Mouse (Mus musculus): ENCODE measurements around the gene Casp6. TPM values are rescaled to one million over a fixed set of nuclear protein-coding genes. Genes with fewer than 3 reads are reported as not detected.

The Casp6 gene
- polyA plus RNA-seq, 3 experiments from 2014 or later, result 55.2 to 62.2 (median 60.7) TPM

DNA sequence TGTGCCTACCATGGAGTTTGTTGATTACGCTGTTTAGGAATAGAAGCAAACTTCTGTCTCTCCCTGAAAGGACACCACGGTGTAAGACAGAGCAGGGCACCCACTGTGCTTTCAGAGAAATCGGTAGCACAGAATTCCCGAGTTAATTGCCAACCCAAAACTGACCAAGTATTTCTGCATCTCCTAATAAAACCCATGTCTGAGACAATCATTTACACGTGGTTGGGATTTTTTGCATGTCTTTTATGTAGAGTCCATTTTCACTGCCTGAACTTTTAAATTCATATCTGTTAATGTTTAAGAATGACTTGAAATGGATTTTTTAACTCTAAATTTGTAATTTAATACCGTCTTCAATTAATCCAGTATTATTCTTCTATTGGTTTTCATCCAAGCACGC is 22.4 kb downstream of the Casp6 start:
- no peak for ATAC-seq

- ATAC-seq, result no peak
Observed at GRCm38 (mm10) chr3:129925861-129926260, 24.6 kb downstream of the Casp6 start.

GRCm38 (mm10) chr3:129930213-129930778 is 29.1 kb downstream of the Casp6 start:
- no peak for ATAC-seq

GRCm38 (mm10) chr3:129932443-129932842 is 31.2 kb downstream of the Casp6 start:
- no peak for ATAC-seq

DNA sequence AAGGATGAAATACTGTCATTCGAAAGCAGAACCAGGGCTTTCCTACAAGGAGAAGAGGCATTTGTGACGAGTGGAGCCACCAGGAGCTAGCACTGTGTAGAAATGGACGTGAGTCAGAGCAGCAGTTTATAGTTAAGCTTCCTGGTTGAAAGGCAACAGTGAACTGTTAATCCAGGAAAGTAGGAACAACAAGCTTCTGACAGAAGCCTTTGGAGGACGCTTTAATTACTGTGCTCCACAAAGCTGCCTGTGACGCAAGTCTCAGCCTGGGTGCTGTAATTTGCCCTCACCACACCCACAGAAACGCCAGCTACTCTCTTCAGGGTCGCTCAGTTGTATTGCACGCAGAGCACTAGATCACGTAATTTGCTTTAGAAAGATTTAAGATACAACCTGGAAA is 35.3 kb downstream of the Casp6 start:
- no peak for ATAC-seq

DNA sequence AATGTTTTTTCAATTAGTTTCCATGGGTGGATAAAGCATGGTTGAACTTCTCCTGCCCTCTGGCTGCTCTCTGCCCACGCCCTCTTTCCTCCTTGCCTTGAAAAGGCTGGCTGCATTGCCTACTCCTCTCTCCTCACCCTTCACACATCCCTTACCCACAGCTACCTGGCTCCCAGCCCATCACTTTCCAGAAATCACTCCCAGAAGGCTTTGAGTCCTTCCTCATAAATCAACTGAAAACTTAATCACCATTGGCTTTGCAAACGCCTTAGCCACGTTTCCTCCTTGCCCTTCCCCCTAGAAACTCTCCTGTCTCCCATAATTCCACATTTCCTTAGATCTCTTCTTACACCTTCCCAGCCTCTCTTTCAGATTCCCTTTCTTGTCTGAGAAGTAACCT is 36.6 kb downstream of the Casp6 start:
- no peak for ATAC-seq

- no peak for ATAC-seq
Observed at GRCm38 (mm10) chr3:129939058-129939457, 37.8 kb downstream of the Casp6 start.

DNA sequence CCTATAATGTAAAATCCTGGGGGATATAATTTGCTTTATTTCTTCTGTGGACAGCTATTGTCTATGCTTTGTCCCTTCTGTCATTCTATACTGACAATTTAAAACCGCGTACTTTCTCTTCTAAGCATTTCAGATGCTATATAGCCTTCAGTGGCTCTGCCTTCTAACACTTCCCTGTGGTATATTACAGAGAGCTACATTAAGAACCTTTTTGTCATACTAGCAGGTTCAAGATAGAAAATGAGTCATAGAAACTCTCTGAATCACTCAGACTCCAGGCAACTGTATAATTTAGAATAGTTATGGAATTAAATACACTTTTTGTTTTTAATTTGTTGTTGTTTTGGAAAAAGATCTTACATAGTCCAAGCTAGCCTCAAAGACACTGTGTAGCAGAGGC is 39.6 kb downstream of the Casp6 start:
- ATAC-seq, result no peak

GRCm38 (mm10) chr3:129941291-129941690 is 40.1 kb downstream of the Casp6 start:
- no peak for ATAC-seq

DNA sequence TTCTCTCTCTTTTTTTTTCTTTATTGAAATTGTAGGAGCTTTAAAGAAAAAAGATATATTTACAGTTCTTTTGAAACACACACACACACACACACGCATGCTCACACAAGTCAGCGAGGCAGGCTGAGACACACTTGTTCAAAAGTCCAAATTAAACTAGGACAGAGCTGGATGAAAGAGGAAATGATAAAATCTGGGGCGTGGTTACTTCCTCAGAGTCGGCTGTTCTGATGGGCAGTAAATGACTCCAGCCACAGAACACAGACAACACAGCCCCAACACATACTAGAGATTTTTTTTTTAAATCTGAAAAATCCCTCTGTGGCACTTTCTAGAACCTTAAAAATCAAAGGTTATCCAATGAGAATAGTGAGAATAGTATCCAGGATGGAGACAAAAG is 42.6 kb downstream of the Casp6 start:
- no peak for ATAC-seq

DNA sequence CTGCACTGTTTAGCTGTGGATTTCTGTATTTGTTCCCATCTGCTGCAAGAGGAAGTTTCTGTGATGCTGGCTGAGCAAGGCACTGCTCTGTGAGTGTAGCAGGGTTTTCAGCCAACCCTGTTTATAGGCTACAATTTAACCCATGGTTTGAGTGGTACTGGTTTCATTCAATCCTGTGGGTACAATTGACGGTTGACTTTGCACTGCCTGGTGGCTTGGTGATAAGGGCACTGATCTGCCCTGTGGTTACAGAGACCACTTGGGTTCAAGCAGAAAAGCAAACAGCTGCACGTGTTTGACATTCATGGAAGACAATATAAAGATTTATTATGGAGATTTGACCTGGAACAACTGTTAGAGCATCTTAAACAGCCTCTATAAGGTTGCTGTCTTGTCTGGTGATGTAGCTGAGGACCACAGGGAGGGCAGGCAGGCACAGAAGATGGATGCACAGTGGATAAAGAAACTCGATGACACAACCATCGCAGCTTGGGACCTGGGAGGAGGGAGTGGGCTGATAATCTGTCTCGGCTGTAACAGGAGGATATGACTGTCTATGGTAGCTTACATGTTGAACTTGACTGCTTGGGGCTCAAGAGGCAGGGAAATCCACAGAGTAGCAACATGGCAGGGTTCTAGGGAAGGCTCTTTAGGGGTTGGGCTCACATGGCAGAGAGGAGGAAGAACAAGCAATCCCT is 45.1 kb downstream of the Casp6 start:
- ATAC-seq, result no peak

- ATAC-seq, result peak; percentile 64
Observed at GRCm38 (mm10) chr3:129948359-129948758, 47.1 kb downstream of the Casp6 start.

- no peak for ATAC-seq
Observed at GRCm38 (mm10) chr3:129949158-129949773, 48.0 kb downstream of the Casp6 start.

DNA sequence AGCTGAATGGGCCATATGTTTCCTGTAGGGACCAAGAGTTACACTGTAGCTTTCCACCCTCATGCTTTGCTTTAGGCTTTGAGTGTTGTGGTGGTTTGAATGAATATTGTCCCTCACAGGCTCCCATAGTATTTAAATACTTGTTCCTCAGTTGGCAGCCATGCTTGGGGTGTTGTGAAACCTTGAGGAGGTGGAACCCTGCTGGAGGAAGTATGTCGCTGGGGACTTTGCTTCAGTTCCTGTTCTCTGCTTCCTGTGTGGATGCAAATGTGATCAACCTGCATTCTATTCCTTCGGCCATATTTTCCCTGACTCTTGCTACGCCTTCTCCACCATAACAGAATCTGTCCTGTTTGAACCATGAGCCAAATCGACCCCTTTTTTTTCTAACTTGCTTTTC is 52.1 kb downstream of the Casp6 start:
- no peak for ATAC-seq

DNA sequence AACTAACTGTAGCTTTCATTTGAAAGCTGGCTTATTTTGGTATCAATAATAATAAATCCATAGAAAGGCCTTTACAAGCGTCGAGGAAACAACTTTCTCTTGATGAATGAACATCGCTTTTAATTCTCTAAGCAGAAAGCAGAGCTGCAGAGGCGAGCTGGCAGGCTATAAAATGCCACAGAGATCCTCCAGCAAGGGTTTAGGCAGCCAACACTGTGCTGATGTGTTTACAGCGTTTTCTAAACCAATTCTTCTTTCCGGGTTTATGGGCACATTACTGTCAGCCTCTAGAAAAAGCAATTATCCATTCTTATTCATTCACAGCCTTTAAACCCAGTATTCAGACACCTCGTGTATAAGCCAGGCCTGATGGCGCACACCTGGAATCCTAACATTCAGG is 61.3 kb downstream of the Casp6 start:
- ATAC-seq, result no peak

Other genes starting within 250 kb of the Casp6 start
- gene Egf, start 146.1 kb upstream of the Casp6 start, polyA plus RNA-seq (2017; shearing (Covaris generic)), result 1 to 10 TPM in 1 of 3 experiments, under 1 TPM in 2; 0.55 to 3.2 (median 0.93) TPM
- not detected for gene Lrit3, start 97.4 kb upstream of the Casp6 start, polyA plus RNA-seq (2017; shearing (Covaris generic))
- under 1 TPM in 1 of 3 experiments, not detected in 2; 0.18 TPM for gene Rrh, start 78.8 kb upstream of the Casp6 start, polyA plus RNA-seq (2017; shearing (Covaris generic))
- gene Gar1, start 70.0 kb upstream of the Casp6 start, polyA plus RNA-seq (2017; shearing (Covaris generic)), result 10 to 100 TPM; 13.5 to 14.1 (median 13.8) TPM
- not detected for gene Cfi, start 65.5 kb upstream of the Casp6 start, polyA plus RNA-seq (2017; shearing (Covaris generic))
- gene Pla2g12a, start 22.8 kb upstream of the Casp6 start, polyA plus RNA-seq (2017; shearing (Covaris generic)), result 1 to 10 TPM in 2 of 3 experiments, under 1 TPM in 1; 0.92 to 2.5 (median 1.1) TPM
- gene Mcub, start 68.8 kb downstream of the Casp6 start, polyA plus RNA-seq (2017; shearing (Covaris generic)), result 10 to 100 TPM; 19.8 to 26.4 (median 20.9) TPM
- 10 to 100 TPM; 18.6 to 34.0 (median 20.5) TPM for gene Sec24b, start 160.1 kb downstream of the Casp6 start, polyA plus RNA-seq (2017; shearing (Covaris generic))
- not detected for gene Col25a1, start 230.1 kb downstream of the Casp6 start, polyA plus RNA-seq (2017; shearing (Covaris generic))